Mouse (Mus musculus): ENCODE results near the gene Nectin4. TPM values are rescaled to one million over a fixed set of nuclear protein-coding genes. Genes with fewer than 3 reads are reported as not detected.

Gene Nectin4
- polyA plus RNA-seq, 1 experiment from 2014 or later, result 6.2 TPM

GRCm38 (mm10) chr1:171385171-171385570 lies 15.3 kb downstream of the Nectin4 start:
- WGBS, result 70% methylated on average over 9 of the region's 9 CpGs
- no peak overlapping the region for H3K4me3 ChIP-seq (replicated peaks)

GRCm38 (mm10) chr1:171387099-171387498 lies 17.2 kb downstream of the Nectin4 start:
- Histone ChIP-seq H3K27ac (no peak overlapping the region), H3K4me1 (replicated peaks) (peaks cover 21% of the 10 kb centered on the region), H3K9me3 (no peaks in the 10 kb centered on the region), H3K9ac (replicated peaks) (no peak overlapping the region), H3K4me2 (peak overlapping the region; percentile 35), H3K4me3 (replicated peaks) (no peak overlapping the region), H3K27me3 (peaks cover 15% of the 10 kb centered on the region), H3K36me3 (no peaks in the 10 kb centered on the region)
- ATAC-seq (ENCODE audit: insufficient number of reproducible peaks, insufficient read depth, low FRiP score, low TSS enrichment, low read depth), result peak; percentile 33; the same call in 1 of the 2 replicates
- 13% methylated on average over 6 of the region's 6 CpGs for WGBS

More at GRCm38 (mm10) chr1:171385171-171385570, 15.3 kb downstream of the Nectin4 start:
- no peaks in the 10 kb centered on the region for H3K9me3 ChIP-seq
- no peak overlapping the region for H3K27ac ChIP-seq
- no peaks in the 10 kb centered on the region for H3K36me3 ChIP-seq
- no peak for ATAC-seq (ENCODE audit: insufficient number of reproducible peaks, insufficient read depth, low FRiP score, low TSS enrichment, low read depth)
- H3K9ac ChIP-seq (replicated peaks), result no peak overlapping the region
- H3K4me2 ChIP-seq, result no peak overlapping the region
- H3K27me3 ChIP-seq, result peaks cover 29% of the 10 kb centered on the region
- H3K4me1 ChIP-seq (replicated peaks), result peaks cover 23% of the 10 kb centered on the region

- H3K4me2 ChIP-seq, result no peak within 1 kb of the TSS
- no peak for ATAC-seq (ENCODE audit: insufficient number of reproducible peaks, insufficient read depth, low FRiP score, low TSS enrichment, low read depth)
- H3K4me1 ChIP-seq (replicated peaks), result peaks cover 21% of the 10 kb centered on the region
- WGBS, result 79% methylated on average over 15 of the region's 15 CpGs
- H3K27me3 ChIP-seq, result peaks cover 6% of the 10 kb centered on the region
- H3K9ac ChIP-seq (replicated peaks), result no peak within 1 kb of the TSS
- no peak within 1 kb of the TSS for H3K4me3 ChIP-seq (replicated peaks)
- no peaks in the 10 kb centered on the region for H3K36me3 ChIP-seq
- no peak within 1 kb of the TSS for H3K27ac ChIP-seq
- H3K9me3 ChIP-seq, result no peaks in the 10 kb centered on the region
Measured at GRCm38 (mm10) chr1:171388376-171389102, 18.6 kb downstream of the Nectin4 start, which contains the start of gene Arhgap30. Gene Arhgap30, plus strand, starts transcription at chr1:171388954.

- Histone ChIP-seq H3K4me1 (replicated peaks) (peaks cover 21% of the 10 kb centered on the region), H3K27me3 (peaks cover 5% of the 10 kb centered on the region), H3K36me3 (no peaks in the 10 kb centered on the region), H3K27ac (no peak overlapping the region), H3K4me2 (no peak overlapping the region), H3K9ac (replicated peaks) (no peak overlapping the region), H3K4me3 (replicated peaks) (no peak overlapping the region), H3K9me3 (no peaks in the 10 kb centered on the region)
- ATAC-seq (ENCODE audit: insufficient number of reproducible peaks, insufficient read depth, low FRiP score, low TSS enrichment, low read depth), result no peak
- 68% methylated on average over 4 of the region's 4 CpGs for WGBS
Measured at GRCm38 (mm10) chr1:171390101-171390500, 20.2 kb downstream of the Nectin4 start.

- Histone ChIP-seq H3K4me1 (replicated peaks) (no peaks in the 10 kb centered on the region), H3K4me2 (no peak overlapping the region), H3K27me3 (no peaks in the 10 kb centered on the region), H3K27ac (no peak overlapping the region), H3K36me3 (no peaks in the 10 kb centered on the region), H3K9ac (replicated peaks) (no peak overlapping the region), H3K4me3 (replicated peaks) (no peak overlapping the region), H3K9me3 (no peaks in the 10 kb centered on the region)
- 81% methylated on average over 4 of the region's 4 CpGs for WGBS
- ATAC-seq (ENCODE audit: insufficient number of reproducible peaks, insufficient read depth, low FRiP score, low TSS enrichment, low read depth), result no peak
Measured at GRCm38 (mm10) chr1:171401821-171402220, 31.9 kb downstream of the Nectin4 start.

GRCm38 (mm10) chr1:171402991-171403390 lies 33.1 kb downstream of the Nectin4 start:
- H3K27ac ChIP-seq, result no peak overlapping the region
- H3K4me3 ChIP-seq (replicated peaks), result no peak overlapping the region
- no peaks in the 10 kb centered on the region for H3K9me3 ChIP-seq
- no peaks in the 10 kb centered on the region for H3K27me3 ChIP-seq
- H3K36me3 ChIP-seq, result no peaks in the 10 kb centered on the region
- no peaks in the 10 kb centered on the region for H3K4me1 ChIP-seq (replicated peaks)
- WGBS, result 75% methylated on average over 9 of the region's 9 CpGs
- no peak overlapping the region; the same call in 1 of the 2 replicates for H3K9ac ChIP-seq (replicated peaks)
- no peak overlapping the region for H3K4me2 ChIP-seq
- no peak for ATAC-seq (ENCODE audit: insufficient number of reproducible peaks, insufficient read depth, low FRiP score, low TSS enrichment, low read depth)

- Histone ChIP-seq H3K36me3 (no peaks in the 10 kb centered on the region), H3K27ac (no peak overlapping the region), H3K4me3 (replicated peaks) (no peak overlapping the region), H3K4me2 (no peak overlapping the region), H3K9ac (replicated peaks) (no peak overlapping the region), H3K27me3 (peaks cover 9% of the 10 kb centered on the region), H3K4me1 (replicated peaks) (peaks cover 1% of the 10 kb centered on the region; the same call in 1 of the 2 replicates), H3K9me3 (no peaks in the 10 kb centered on the region)
- ATAC-seq (ENCODE audit: insufficient number of reproducible peaks, insufficient read depth, low FRiP score, low TSS enrichment, low read depth), result no peak
- WGBS, result 76% methylated on average over 5 of the region's 5 CpGs
Measured at GRCm38 (mm10) chr1:171407263-171407662, 37.4 kb downstream of the Nectin4 start.

GRCm38 (mm10) chr1:171410231-171410630 lies 40.3 kb downstream of the Nectin4 start:
- Histone ChIP-seq H3K27me3 (peaks cover 9% of the 10 kb centered on the region), H3K9me3 (no peaks in the 10 kb centered on the region), H3K4me1 (replicated peaks) (peaks cover 18% of the 10 kb centered on the region), H3K4me3 (replicated peaks) (no peak overlapping the region), H3K4me2 (no peak overlapping the region), H3K27ac (no peak overlapping the region), H3K36me3 (peaks cover 11% of the 10 kb centered on the region), H3K9ac (replicated peaks) (no peak overlapping the region)
- WGBS, result 95% methylated on average over 1 of the region's 1 CpGs
- no peak for ATAC-seq (ENCODE audit: insufficient number of reproducible peaks, insufficient read depth, low FRiP score, low TSS enrichment, low read depth)

- Histone ChIP-seq H3K4me3 (replicated peaks) (peak within 1 kb of the TSS; percentile 97), H3K27ac (peak within 1 kb of the TSS; percentile 91), H3K36me3 (peaks cover 19% of the 10 kb centered on the region), H3K4me2 (peak within 1 kb of the TSS; percentile 65), H3K4me1 (replicated peaks) (peaks cover 18% of the 10 kb centered on the region), H3K9me3 (no peaks in the 10 kb centered on the region), H3K9ac (replicated peaks) (peak within 1 kb of the TSS; percentile 94), H3K27me3 (peaks cover 9% of the 10 kb centered on the region)
- WGBS, result under 1% methylated on average over 36 of the region's 36 CpGs
- ATAC-seq (ENCODE audit: insufficient number of reproducible peaks, insufficient read depth, low FRiP score, low TSS enrichment, low read depth), result peak; percentile 92
Measured at GRCm38 (mm10) chr1:171410947-171411484, 41.1 kb downstream of the Nectin4 start, which contains the start of gene Usf1. Gene Usf1, plus strand, starts transcription at chr1:171411313.

GRCm38 (mm10) chr1:171411492-171411941 lies 41.6 kb downstream of the Nectin4 start:
- Histone ChIP-seq H3K9me3 (no peaks in the 10 kb centered on the region), H3K27ac (peak overlapping the region; percentile 91), H3K27me3 (peaks cover 9% of the 10 kb centered on the region), H3K9ac (replicated peaks) (peak overlapping the region; percentile 94), H3K4me3 (replicated peaks) (peak overlapping the region; percentile 97), H3K4me1 (replicated peaks) (peaks cover 18% of the 10 kb centered on the region), H3K36me3 (peaks cover 24% of the 10 kb centered on the region), H3K4me2 (peak overlapping the region; percentile 65)
- peak; percentile 77 for ATAC-seq (ENCODE audit: insufficient number of reproducible peaks, insufficient read depth, low FRiP score, low TSS enrichment, low read depth)
- under 1% methylated on average over 39 of the region's 39 CpGs for WGBS

GRCm38 (mm10) chr1:171412001-171412441 lies 42.1 kb downstream of the Nectin4 start:
- Histone ChIP-seq H3K36me3 (peaks cover 29% of the 10 kb centered on the region), H3K4me2 (peak overlapping the region; percentile 65), H3K4me3 (replicated peaks) (peak overlapping the region; percentile 97), H3K9me3 (no peaks in the 10 kb centered on the region), H3K27me3 (peaks cover 9% of the 10 kb centered on the region), H3K27ac (peak overlapping the region; percentile 91), H3K9ac (replicated peaks) (peak overlapping the region; percentile 94), H3K4me1 (replicated peaks) (peaks cover 18% of the 10 kb centered on the region)
- peak; percentile 18; the same call in 1 of the 2 replicates for ATAC-seq (ENCODE audit: insufficient number of reproducible peaks, insufficient read depth, low FRiP score, low TSS enrichment, low read depth)
- 3% methylated on average over 20 of the region's 20 CpGs for WGBS

Data from limb, embryonic 12.5 days (tissue).